ENCODE assay signal across 19 mouse cellular contexts in the genomic region with DNA sequence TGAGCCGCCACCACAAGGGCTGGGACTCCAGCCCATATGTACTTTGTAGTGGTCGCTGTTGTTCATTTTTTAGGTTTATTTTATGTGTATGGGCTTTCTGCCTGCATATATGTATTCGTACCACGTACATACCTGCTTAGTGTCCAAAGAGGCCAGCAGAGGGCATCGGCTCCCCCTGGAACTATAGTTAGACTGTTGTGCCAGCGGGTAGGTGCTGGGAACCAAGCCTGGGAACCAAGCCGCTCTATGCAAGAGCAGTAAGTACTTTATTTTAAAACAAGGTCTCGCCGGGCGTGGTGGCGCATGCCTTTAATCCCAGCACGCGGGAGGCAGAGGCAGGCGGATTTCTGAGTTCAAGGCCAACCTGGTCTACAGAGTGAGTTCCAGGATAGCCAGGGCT. TPM values are rescaled to one million over a fixed set of nuclear protein-coding genes. Genes with fewer than 3 reads are reported as not detected.
A peak's percentile ranks its signal among the peaks of the same experiment; 100 is the strongest.
DNase-seq lines count a peak whose midpoint lies in the region; ATAC-seq and TF ChIP-seq lines count a peak whose summit lies in the region.
"Had no signal": no experiment of that assay in that cellular context is flagged by ENCODE, and none has a peak within 500 bp of the region (broad histone marks: within the 10 kb centered on the region; RNA-seq: fewer than 3 reads in every experiment).

No protein-coding gene starts in this region.

- TF ChIP-seq EP300 in ES-Bruce4 (IDR thresholded peaks at IDR 0.05; ENCODE audit: insufficient read depth, low read depth, low read length), result no peak

- no peaks in the 10 kb centered on the region for H3K9me3 ChIP-seq in liver, embryonic 12.5 days (replicated peaks)
- no peaks in the 10 kb centered on the region for H3K9me3 ChIP-seq in ES-Bruce4 (replicated peaks; ENCODE audit: control insufficient read depth, insufficient read depth, low read length, poor library complexity, severe bottlenecking)
- no peaks in the 10 kb centered on the region for H3K9me3 ChIP-seq in heart, embryonic 10.5 days
- H3K9me3 ChIP-seq: forebrain, embryonic 13.5 days; hindbrain, embryonic 10.5 days; limb, embryonic 15.5 days; lung, embryonic 15.5 days; neural tube, embryonic 12.5 days had no signal

- peak; percentile 4; the same call in 1 of the 2 replicates for TF ChIP-seq CTCF in gastrocnemius, adult 2 months (IDR thresholded peaks at IDR 0.05)
- TF ChIP-seq CTCF in liver, adult 2 months (IDR thresholded peaks at IDR 0.05; ENCODE audit: low read depth, low read length), result peak; percentile 13; the same call in 1 of the 2 replicates
- peak; percentile 48 for TF ChIP-seq CTCF in ES-Bruce4 (IDR thresholded peaks at IDR 0.05; ENCODE audit: low read depth, low read length)

- peaks cover 4% of the 10 kb centered on the region; the same call in 1 of the 2 replicates for H3K79me2 ChIP-seq in liver, adult 2 months (ENCODE audit: control insufficient read depth, insufficient read depth, low read length)

- no peak for ATAC-seq in liver, embryonic 12.5 days
- ATAC-seq: forebrain, embryonic 13.5 days; Patski had no signal

- intact Hi-C loops in gastrocnemius, adult 2 months (cut with DNase I), result no loop called here

- no peak overlapping the region for H3K4me2 ChIP-seq in liver, embryonic 12.5 days
- H3K4me2 ChIP-seq: forebrain, embryonic 13.5 days; limb, embryonic 15.5 days; lung, embryonic 15.5 days; midbrain, embryonic 11.5 days; neural tube, embryonic 12.5 days had no signal

- H3K4me3 ChIP-seq in gastrocnemius, adult 2 months, result no peak overlapping the region
- H3K4me3 ChIP-seq in liver, adult 2 months (ENCODE audit: insufficient read depth, low read depth, low read length), result no peak overlapping the region
- H3K4me3 ChIP-seq in liver, embryonic 12.5 days, result no peak overlapping the region
- H3K4me3 ChIP-seq in ES-Bruce4 (ENCODE audit: low read depth, low read length), result no peak overlapping the region
- H3K4me3 ChIP-seq in heart, embryonic 10.5 days, result no peak overlapping the region
- H3K4me3 ChIP-seq: forebrain, embryonic 13.5 days; hindbrain, embryonic 10.5 days; limb, embryonic 15.5 days; lung, embryonic 15.5 days; neural tube, embryonic 12.5 days had no signal

- H3K27me3 ChIP-seq in liver, adult 2 months (ENCODE audit: control insufficient read depth, insufficient read depth, low read length), result no peaks in the 10 kb centered on the region
- no peaks in the 10 kb centered on the region for H3K27me3 ChIP-seq in liver, embryonic 12.5 days (replicated peaks)
- no peaks in the 10 kb centered on the region for H3K27me3 ChIP-seq in ES-Bruce4 (ENCODE audit: control insufficient read depth, insufficient read depth, low read length, poor library complexity, severe bottlenecking)
- no peaks in the 10 kb centered on the region for H3K27me3 ChIP-seq in splenic B cell, adult 2 months (ENCODE audit: control insufficient read depth, insufficient read depth, low read length, poor library complexity, severe bottlenecking)
- H3K27me3 ChIP-seq in heart, embryonic 10.5 days (ENCODE audit: insufficient read depth, poor library complexity, severe bottlenecking), result no peaks in the 10 kb centered on the region
- H3K27me3 ChIP-seq: forebrain, embryonic 13.5 days; limb, embryonic 15.5 days; lung, embryonic 15.5 days; neural tube, embryonic 12.5 days; Patski had no signal

- no peak for TF ChIP-seq POLR2A in liver, adult 2 months (IDR thresholded peaks at IDR 0.05; ENCODE audit: extremely low read depth, insufficient read depth, low read length)
- no peak for TF ChIP-seq POLR2A in ES-Bruce4 (IDR thresholded peaks at IDR 0.05; ENCODE audit: insufficient read depth, low read length)

- no peak overlapping the region for H3K27ac ChIP-seq in gastrocnemius, adult 2 months
- no peak overlapping the region for H3K27ac ChIP-seq in liver, adult 2 months (replicated peaks; ENCODE audit: insufficient read depth, low read depth, low read length)
- H3K27ac ChIP-seq in liver, embryonic 12.5 days, result no peak overlapping the region
- H3K27ac ChIP-seq in ES-Bruce4 (ENCODE audit: insufficient read depth, low read length), result no peak overlapping the region
- H3K27ac ChIP-seq in heart, embryonic 10.5 days, result no peak overlapping the region
- H3K27ac ChIP-seq: forebrain, embryonic 13.5 days; hindbrain, embryonic 10.5 days; limb, embryonic 15.5 days; lung, embryonic 15.5 days; neural tube, embryonic 12.5 days had no signal

- H3K9ac ChIP-seq in liver, adult 2 months (ENCODE audit: low read depth, low read length), result no peak overlapping the region
- no peak overlapping the region for H3K9ac ChIP-seq in liver, embryonic 12.5 days
- no peak overlapping the region for H3K9ac ChIP-seq in ES-Bruce4 (ENCODE audit: low read depth, poor library complexity, severe bottlenecking)
- H3K9ac ChIP-seq: forebrain, embryonic 13.5 days; limb, embryonic 15.5 days; lung, embryonic 15.5 days; neural tube, embryonic 12.5 days had no signal

- H3K4me1 ChIP-seq in liver, adult 2 months (ENCODE audit: control insufficient read depth, insufficient read depth, low read length), result peaks cover 10% of the 10 kb centered on the region
- peaks cover 48% of the 10 kb centered on the region for H3K4me1 ChIP-seq in liver, embryonic 12.5 days
- no peaks in the 10 kb centered on the region for H3K4me1 ChIP-seq in ES-Bruce4 (ENCODE audit: control insufficient read depth, insufficient read depth, low read length)
- H3K4me1 ChIP-seq in heart, embryonic 10.5 days, result peaks cover 13% of the 10 kb centered on the region; the same call in 1 of the 2 replicates
- H3K4me1 ChIP-seq: forebrain, embryonic 13.5 days; hindbrain, embryonic 10.5 days; limb, embryonic 15.5 days; neural tube, embryonic 12.5 days had no signal

- 0 out of 2 replicates have a peak, but pooled peaks cover 2% of the 10 kb centered on the region for H3K36me3 ChIP-seq in liver, adult 2 months (ENCODE audit: control insufficient read depth, insufficient read depth, low read length)
- H3K36me3 ChIP-seq in liver, embryonic 12.5 days, result peaks cover 21% of the 10 kb centered on the region
- H3K36me3 ChIP-seq in ES-Bruce4 (ENCODE audit: control insufficient read depth, insufficient read depth, low read length, poor library complexity, severe bottlenecking), result peaks cover 3% of the 10 kb centered on the region; the same call in 1 of the 2 replicates
- peaks cover 5% of the 10 kb centered on the region for H3K36me3 ChIP-seq in splenic B cell, adult 2 months (ENCODE audit: control insufficient read depth, insufficient read depth, low read length, poor library complexity, severe bottlenecking)
- H3K36me3 ChIP-seq in heart, embryonic 10.5 days, result peaks cover 17% of the 10 kb centered on the region

- 97% methylated on average over 14 of the region's 14 CpGs for WGBS in liver, adult 2 months
- 93% methylated on average over 14 of the region's 14 CpGs for whole genome bisulfite sequencing in liver, embryonic 12.5 days (ENCODE audit: insufficient replicate concordance)
- 92% methylated on average over 14 of the region's 14 CpGs for WGBS in heart, embryonic 10.5 days

- no peak for DNase-seq in gastrocnemius, adult 2 months
- no peak for DNase-seq in gastrocnemius, postnatal 25 days
- no peak for DNase-seq in liver, adult 2 months (ENCODE audit: extremely low read depth, low read depth, low spot score)
- peak; percentile 23 for DNase-seq in splenic B cell, adult 2 months (ENCODE audit: low read depth, low spot score)
- DNase-seq in heart, embryonic 10.5 days (ENCODE audit: low spot score), result no peak
- DNase-seq: adrenal gland, postnatal 36 days; cerebellum, adult 2 months; gastrocnemius, postnatal 14 days; right cerebral cortex, adult 18-20 months; thymus, postnatal 14 days had no signal

RNA-seq across cellular contexts. Expression of a gene that starts 7.5 kb away (rescaled TPM):
- total RNA-seq in gastrocnemius, adult 2 months (2021), result 10 to 100 TPM in 1 of 2 experiments, 1 to 10 TPM in 1; 6.5 to 17.8 TPM
- total RNA-seq in gastrocnemius, postnatal 25 days (2021), result 10 to 100 TPM; 20.3 to 38.5 TPM
- 0.28 and 0.47 TPM in 2 replicates for total RNA-seq in liver, adult 2 months (2014; rRNA removed)
- 1.1 and 1.6 TPM in 2 replicates for polyA plus RNA-seq in liver, adult 2 months (2012; rRNA removed)
- 1.3 and 1.6 TPM in 2 replicates for polyA plus RNA-seq in liver, embryonic 12.5 days (2016; fragmentation: Nextera tagmentation; extraction: Ambion mirVana)
- polyA plus RNA-seq in ES-Bruce4 (2011; ENCODE audit: insufficient read depth, insufficient read length, low read depth, missing spikeins), result 9.0 and 12.8 TPM in 2 replicates
- 3.2 and 4.0 TPM in 2 replicates for polyA plus RNA-seq in heart, embryonic 10.5 days (2016; fragmentation: Nextera tagmentation; extraction: Ambion mirVana)

RNA-seq across cellular contexts. Expression of a gene that starts 12.0 kb away (rescaled TPM):
- total RNA-seq in gastrocnemius, adult 2 months (2021), result 100 to 1,000 TPM; 171 to 179 TPM
- total RNA-seq in gastrocnemius, postnatal 25 days (2021), result 100 to 1,000 TPM; 179 to 253 TPM
- total RNA-seq in liver, adult 2 months (2014; rRNA removed), result 477 and 556 TPM in 2 replicates
- polyA plus RNA-seq in liver, adult 2 months (2012; rRNA removed), result 553 and 575 TPM in 2 replicates
- polyA plus RNA-seq in liver, embryonic 12.5 days (2016; fragmentation: Nextera tagmentation; extraction: Ambion mirVana), result 533 and 540 TPM in 2 replicates
- polyA plus RNA-seq in ES-Bruce4 (2011; ENCODE audit: insufficient read depth, insufficient read length, low read depth, missing spikeins), result 642 and 680 TPM in 2 replicates
- polyA plus RNA-seq in heart, embryonic 10.5 days (2016; fragmentation: Nextera tagmentation; extraction: Ambion mirVana), result 1,508 and 1,550 TPM in 2 replicates

RNA-seq across cellular contexts. Expression of a gene that starts 19.7 kb away (rescaled TPM):
- total RNA-seq in gastrocnemius, adult 2 months (2021), result 10 to 100 TPM; 13.7 to 14.3 TPM
- total RNA-seq in gastrocnemius, postnatal 25 days (2021), result 10 to 100 TPM; 12.5 to 17.6 TPM
- total RNA-seq in liver, adult 2 months (2014; rRNA removed), result 7.9 and 10.7 TPM in 2 replicates
- polyA plus RNA-seq in liver, adult 2 months (2012; rRNA removed), result 9.2 and 12.8 TPM in 2 replicates
- 15.0 and 16.0 TPM in 2 replicates for polyA plus RNA-seq in liver, embryonic 12.5 days (2016; fragmentation: Nextera tagmentation; extraction: Ambion mirVana)
- polyA plus RNA-seq in ES-Bruce4 (2011; ENCODE audit: insufficient read depth, insufficient read length, low read depth, missing spikeins), result 20.1 and 20.5 TPM in 2 replicates
- 17.8 and 20.3 TPM in 2 replicates for polyA plus RNA-seq in heart, embryonic 10.5 days (2016; fragmentation: Nextera tagmentation; extraction: Ambion mirVana)

RNA-seq across cellular contexts. Expression of a gene that starts 41.6 kb away (rescaled TPM):
- 1 to 10 TPM; 4.2 to 6.5 TPM for total RNA-seq in gastrocnemius, adult 2 months (2021)
- total RNA-seq in gastrocnemius, postnatal 25 days (2021), result 1 to 10 TPM; 4.9 to 5.1 TPM
- total RNA-seq in liver, adult 2 months (2014; rRNA removed), result 3.2 and 4.4 TPM in 2 replicates
- 6.8 and 8.1 TPM in 2 replicates for polyA plus RNA-seq in liver, adult 2 months (2012; rRNA removed)
- polyA plus RNA-seq in liver, embryonic 12.5 days (2016; fragmentation: Nextera tagmentation; extraction: Ambion mirVana), result 7.7 and 8.1 TPM in 2 replicates
- polyA plus RNA-seq in ES-Bruce4 (2011; ENCODE audit: insufficient read depth, insufficient read length, low read depth, missing spikeins), result 22.4 and 24.6 TPM in 2 replicates
- 11.2 and 12.8 TPM in 2 replicates for polyA plus RNA-seq in heart, embryonic 10.5 days (2016; fragmentation: Nextera tagmentation; extraction: Ambion mirVana)

RNA-seq across cellular contexts. Expression of a gene that starts 43.1 kb away (rescaled TPM):
- 1,000 to 10,000 TPM in 1 of 2 experiments, 100 to 1,000 TPM in 1; 932 to 1,025 TPM for total RNA-seq in gastrocnemius, adult 2 months (2021)
- total RNA-seq in gastrocnemius, postnatal 25 days (2021), result 1,000 to 10,000 TPM in 1 of 2 experiments, 100 to 1,000 TPM in 1; 972 to 1,021 TPM
- total RNA-seq in liver, adult 2 months (2014; rRNA removed), result 921 and 1,015 TPM in 2 replicates
- polyA plus RNA-seq in liver, adult 2 months (2012; rRNA removed), result 794 TPM in 2 replicates
- 2,924 and 3,037 TPM in 2 replicates for polyA plus RNA-seq in liver, embryonic 12.5 days (2016; fragmentation: Nextera tagmentation; extraction: Ambion mirVana)
- 3,771 and 3,978 TPM in 2 replicates for polyA plus RNA-seq in ES-Bruce4 (2011; ENCODE audit: insufficient read depth, insufficient read length, low read depth, missing spikeins)
- 2,301 and 2,407 TPM in 2 replicates for polyA plus RNA-seq in heart, embryonic 10.5 days (2016; fragmentation: Nextera tagmentation; extraction: Ambion mirVana)
